Mouse (Mus musculus): ENCODE measurements at regions not wholly inside any gene's neighbourhood (a gene's known extent, or its start where the extent isn't known, plus 50 kb on each side); places are given as distances from the start of the nearest gene placed in this dataset.

- TF ChIP-seq CTCF (conservative IDR thresholded peaks at IDR 0.05; ENCODE audit: insufficient read depth, insufficient read length, low read depth, low read length) (no peak), POLR2A (IDR thresholded peaks at IDR 0.05; ENCODE audit: low read depth, low read length) (no peak)
Measured at GRCm38 (mm10) chr2:103902777-103903176, 55.0 kb upstream of the Lmo2 start.
